Mouse (Mus musculus) liver, adult 2 months (tissue): Measurements from ENCODE around the gene Klrb1a.

Experiments used
- CTCF ChIP-seq: fragments of 200-500 bp; IDR thresholded peaks from 2 replicates; pipeline ENCODE4 v1.5.1; 2011; ENCODE audit warnings: low read depth, low read length, control low read depth
- POLR2A ChIP-seq: fragments of 200-500 bp; IDR thresholded peaks from 2 replicates; pipeline ENCODE4 v1.6.1; 2011; ENCODE audit warnings: low read length, control low read depth; ENCODE audit not compliant: insufficient read depth; ENCODE audit errors: extremely low read depth

DNA sequence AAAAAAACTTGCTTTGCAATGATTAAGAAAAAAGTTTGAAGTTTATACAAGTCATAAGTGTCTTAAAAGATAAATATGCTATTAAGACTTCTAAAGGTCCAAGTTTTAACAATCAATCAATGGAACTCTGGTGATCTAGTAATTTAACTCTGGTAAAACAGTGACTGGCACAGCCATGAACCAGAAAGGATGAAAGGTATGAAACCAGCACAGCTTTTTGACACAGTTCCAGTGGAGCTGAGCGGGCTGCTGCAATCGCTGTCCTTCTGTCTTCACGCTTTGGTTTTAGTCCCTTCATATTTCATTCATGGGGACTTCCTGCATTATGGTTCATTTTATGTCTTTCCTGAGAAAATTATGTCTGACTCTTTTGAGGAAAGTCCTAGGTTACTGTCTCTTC is 26.3 kb upstream of the Klrb1a start:
- TF ChIP-seq CTCF (no peak), POLR2A (no peak)
